Mouse (Mus musculus) brain, adult 2 months (tissue): ENCODE data around the gene Tbx21.
A peak's percentile ranks its signal among the peaks of the same experiment; 100 is the strongest.

Experiments
- DNase-seq: peaks from one replicate; pipeline ENCODE4 v3.0.0; 2011; ENCODE audit warnings: low read depth, low spot score

Tbx21 gene

GRCm38 (mm10) chr11:97083401-97084140 is 31.6 kb downstream of the Tbx21 start:
- peak; percentile 86 for DNase-seq

DNA sequence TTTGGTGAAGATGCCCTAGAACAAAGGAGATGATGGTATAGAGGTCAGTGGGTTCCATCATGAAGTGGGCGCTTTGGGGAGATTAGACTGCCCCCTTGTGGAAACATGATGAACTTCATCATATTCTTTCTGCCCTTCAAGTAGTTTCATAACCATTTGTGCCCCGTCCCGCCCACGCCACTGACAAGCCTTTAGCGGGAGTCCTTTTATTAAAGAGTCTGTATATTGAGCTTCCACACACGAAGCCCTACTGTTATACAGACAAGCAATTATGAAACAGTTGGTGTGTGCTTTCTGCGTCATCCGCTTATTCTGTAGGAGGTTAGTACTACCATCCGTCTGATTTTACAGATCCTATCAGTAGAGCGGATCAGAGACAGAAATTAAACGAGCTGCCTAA is 32.2 kb downstream of the Tbx21 start:
- peak; percentile 68 for DNase-seq

GRCm38 (mm10) chr11:97080291-97080690 is 34.8 kb downstream of the Tbx21 start:
- DNase-seq, result no peak

DNA sequence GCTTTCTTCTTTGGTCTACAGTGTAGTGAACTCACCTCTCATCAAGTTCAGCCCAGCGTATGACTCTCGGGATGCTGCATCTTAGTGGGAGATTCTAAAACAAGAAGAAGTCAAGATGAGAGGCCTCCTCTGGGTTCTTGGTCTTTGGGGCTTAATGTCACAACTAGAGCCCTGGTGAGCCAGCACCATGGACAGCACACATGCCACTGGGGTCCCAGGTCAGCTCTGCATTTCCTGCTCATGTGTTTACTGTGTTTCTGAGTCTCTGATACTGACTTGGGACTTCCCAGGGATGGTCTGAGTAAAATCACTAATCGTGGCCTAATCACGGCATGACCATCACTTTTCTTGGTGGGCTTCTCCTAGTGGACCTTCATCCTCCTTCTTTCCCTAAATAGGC is 36.4 kb downstream of the Tbx21 start:
- no peak for DNase-seq

DNA sequence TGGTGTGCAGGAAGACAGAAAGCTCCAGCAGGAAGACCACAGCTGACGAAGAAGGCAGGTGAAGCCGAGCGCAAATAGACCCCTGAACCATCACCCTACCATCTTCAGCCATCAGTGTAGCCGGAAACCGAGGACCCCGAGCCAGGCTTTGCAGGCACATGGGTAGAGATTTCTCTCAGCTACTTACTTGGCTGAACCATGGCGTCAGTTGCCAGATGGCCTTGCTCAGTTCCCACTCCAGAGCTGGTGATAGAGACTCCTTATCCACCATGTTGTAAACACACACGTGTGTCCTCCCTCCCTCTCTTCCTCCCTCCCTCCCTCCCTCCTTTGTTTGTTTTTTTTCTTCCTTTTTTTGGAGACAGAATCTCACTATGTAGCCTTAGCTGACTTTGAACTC is 40.9 kb downstream of the Tbx21 start:
- no peak for DNase-seq

- DNase-seq, result peak; percentile 85
Measured at GRCm38 (mm10) chr11:97072533-97072932, 42.6 kb downstream of the Tbx21 start.

DNA sequence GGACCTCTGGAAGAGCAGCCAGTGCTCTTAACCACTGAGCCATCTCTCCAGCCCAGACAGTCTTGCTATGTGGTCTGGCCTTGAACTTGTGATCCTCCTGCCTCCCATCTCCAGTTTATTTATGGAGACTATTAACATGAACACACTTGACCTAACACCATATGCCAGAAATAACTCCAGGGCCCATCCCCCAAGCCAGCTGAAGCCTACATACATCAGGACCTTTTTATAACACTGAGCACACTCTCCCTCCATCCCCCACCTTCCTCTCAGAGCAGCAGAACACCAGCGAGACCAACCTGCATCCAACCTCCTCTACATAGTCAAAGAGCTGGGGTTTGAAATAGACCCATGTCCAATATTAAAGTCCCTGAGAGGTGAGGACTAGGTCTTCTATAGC is 44.0 kb downstream of the Tbx21 start:
- DNase-seq, result no peak

GRCm38 (mm10) chr11:97069770-97070169 is 45.4 kb downstream of the Tbx21 start:
- DNase-seq, result no peak

- no peak for DNase-seq
Measured at GRCm38 (mm10) chr11:97069333-97069732, 45.8 kb downstream of the Tbx21 start.

GRCm38 (mm10) chr11:97066656-97067360 is 48.3 kb downstream of the Tbx21 start:
- DNase-seq, result no peak

- no peak for DNase-seq
Measured at GRCm38 (mm10) chr11:97065538-97066295, 49.4 kb downstream of the Tbx21 start.

DNA sequence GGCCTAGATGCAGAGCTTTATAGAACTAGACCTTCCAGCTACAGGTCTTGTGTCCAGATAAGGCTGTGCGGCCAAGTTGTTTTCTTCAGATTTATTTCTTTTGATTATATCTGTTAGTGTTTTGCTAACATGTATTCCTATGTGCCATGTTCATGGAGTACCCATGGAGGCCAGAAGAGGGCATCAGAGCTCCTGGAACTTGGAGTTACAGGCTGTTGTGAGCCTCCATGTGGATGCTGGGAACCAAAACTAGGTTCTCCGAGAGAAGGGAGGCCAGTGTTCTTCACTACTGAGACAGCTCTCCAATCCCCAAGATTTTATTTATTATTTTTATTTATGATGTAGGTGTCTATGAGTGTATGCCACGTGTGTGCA is 51.2 kb downstream of the Tbx21 start:
- DNase-seq, result no peak

- DNase-seq, result peak; percentile 87
Measured at GRCm38 (mm10) chr11:97063274-97063920, 51.7 kb downstream of the Tbx21 start.

DNA sequence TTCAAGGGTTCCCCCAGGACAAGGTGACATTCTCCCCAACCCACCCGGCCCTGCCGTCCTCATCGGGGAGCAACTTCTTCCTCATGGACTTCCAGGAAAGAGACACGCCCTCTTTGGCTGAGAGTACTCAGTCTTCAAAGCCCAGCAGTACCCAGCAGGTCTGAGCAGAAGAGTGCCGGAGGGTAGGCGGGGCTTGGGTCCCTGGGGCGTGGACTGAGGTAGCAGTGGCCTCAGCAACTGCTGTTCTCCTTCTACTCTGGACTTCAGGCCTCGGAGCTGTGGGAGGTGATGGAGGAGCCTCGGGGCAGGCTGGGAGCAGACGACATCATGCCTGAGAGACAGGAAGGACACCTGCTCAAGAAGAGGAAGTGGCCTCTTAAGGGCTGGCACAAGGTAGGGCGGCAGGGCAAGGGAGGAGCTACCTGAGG is 62.9 kb downstream of the Tbx21 start:
- DNase-seq, result no peak

GRCm38 (mm10) chr11:97050944-97051586 is 64.1 kb downstream of the Tbx21 start:
- no peak for DNase-seq

DNA sequence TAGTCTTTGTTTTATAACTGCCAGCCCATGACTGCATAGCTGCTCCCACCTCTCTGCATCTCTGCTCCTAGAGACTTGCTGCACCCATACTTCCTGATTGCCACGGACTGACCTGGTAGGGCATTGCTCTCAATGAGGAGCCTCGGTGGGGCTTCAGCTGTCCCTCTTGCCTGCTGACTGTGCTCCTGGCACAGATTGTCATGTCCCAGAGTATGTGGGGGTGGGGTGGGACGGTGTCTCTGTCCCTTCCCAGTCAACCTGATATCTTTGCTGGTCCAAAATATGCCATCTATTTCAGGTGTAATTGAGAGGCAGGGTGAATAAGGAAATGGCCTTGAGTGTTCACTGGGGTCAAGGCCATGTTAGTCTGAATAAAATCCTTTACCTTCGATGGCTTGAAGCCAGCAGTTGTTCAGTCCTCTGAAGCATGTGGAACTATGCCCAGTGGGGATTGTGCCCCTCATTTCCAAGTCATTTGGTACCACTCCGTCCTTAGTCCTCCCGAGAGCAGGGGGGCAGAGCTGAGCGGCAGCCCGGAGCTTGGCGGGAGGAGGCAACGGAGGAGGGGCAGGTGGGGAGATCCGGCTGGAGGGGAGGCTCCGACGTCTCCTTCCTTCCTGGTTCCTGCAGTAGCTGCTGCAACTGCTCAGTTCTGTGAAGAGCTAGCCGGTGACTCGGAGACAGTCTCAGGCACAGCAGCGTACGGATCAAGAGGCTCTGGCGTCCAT is 64.8 kb downstream of the Tbx21 start, which contains the start of gene Osbpl7:
Gene Osbpl7, plus strand, starts transcription at position 413 of the 728 bp plus-strand sequence.
- DNase-seq, result peak; percentile 94

DNA sequence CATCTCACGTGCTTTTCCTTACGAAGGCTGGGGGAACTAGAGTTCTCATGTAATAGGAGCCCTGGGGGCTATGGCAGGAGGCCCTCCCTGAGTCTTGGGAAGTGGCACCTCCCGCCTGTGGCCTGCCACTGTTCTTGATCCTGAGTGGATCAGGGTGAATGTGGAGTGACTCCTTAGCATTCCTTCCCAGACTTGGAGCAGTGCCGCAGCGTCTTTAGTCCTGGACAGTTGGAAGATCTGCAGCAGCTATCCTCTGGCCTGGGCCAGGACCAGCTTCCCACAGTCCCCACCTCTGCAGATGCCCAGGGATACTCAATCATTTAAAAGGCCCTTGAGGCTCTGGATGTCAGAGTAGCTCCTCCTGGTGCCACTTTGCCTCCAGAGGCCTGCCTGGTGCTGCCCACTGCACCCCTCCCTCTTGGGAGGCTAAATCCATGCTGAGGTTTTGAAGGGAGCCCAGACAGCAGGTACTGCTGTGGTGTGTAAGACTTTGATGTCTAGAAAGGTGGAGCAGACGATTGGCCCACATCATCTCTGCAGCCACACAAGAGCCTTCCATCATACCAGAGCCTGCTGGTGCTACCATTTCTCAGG is 65.5 kb downstream of the Tbx21 start:
- no peak for DNase-seq

- no peak for DNase-seq
Measured at GRCm38 (mm10) chr11:97048090-97048650, 67.0 kb downstream of the Tbx21 start.
